8 mouse cellular contexts compared by ENCODE assay signal in the genomic region with DNA sequence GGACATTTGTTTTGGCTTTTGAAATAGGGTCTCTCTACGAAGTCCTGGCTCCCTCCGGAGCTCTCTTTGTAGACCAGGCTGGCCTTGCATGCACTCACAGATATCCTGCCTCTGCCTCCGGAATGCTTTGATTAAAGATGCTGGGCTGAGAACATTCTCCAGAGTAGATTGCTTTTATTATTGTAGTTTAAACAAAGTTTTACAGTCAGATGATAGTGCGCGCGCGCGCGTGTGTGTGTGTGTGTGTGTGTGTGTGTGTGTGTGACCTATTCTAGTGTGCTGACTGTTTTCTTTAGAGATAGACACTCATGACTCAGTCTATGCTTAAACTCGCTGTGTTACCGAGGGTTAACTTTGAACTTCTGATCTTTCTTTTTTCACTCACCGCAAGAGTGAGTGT. TPM values are rescaled to one million over a fixed set of nuclear protein-coding genes. Genes with fewer than 3 reads are reported as not detected.
DNase-seq lines count a peak whose midpoint lies in the region; ATAC-seq lines count a peak whose summit lies in the region.

No protein-coding gene starts in this region.

- H3K9me3 ChIP-seq in erythroblast, embryonic 14.5 days (ENCODE audit: control insufficient read depth, low read length) = no peaks in the 10 kb centered on the region
- peaks cover 2% of the 10 kb centered on the region; the same call in 1 of the 2 replicates for H3K9me3 ChIP-seq in forebrain, embryonic 16.5 days (ENCODE audit: control insufficient read depth, low read length)
- peaks cover 6% of the 10 kb centered on the region; the same call in 1 of the 2 replicates for H3K9me3 ChIP-seq in intestine, embryonic 14.5 days (ENCODE audit: control insufficient read depth, low read length)
- no peaks in the 10 kb centered on the region for H3K9me3 ChIP-seq in liver, embryonic 11.5 days (ENCODE audit: control insufficient read depth, low read length)

- peak overlapping the region; percentile 76 for H3K4me3 ChIP-seq in erythroblast, embryonic 14.5 days (replicated peaks)
- H3K4me3 ChIP-seq in forebrain, embryonic 16.5 days (replicated peaks; ENCODE audit: low read length) = peak overlapping the region; percentile 76
- H3K4me3 ChIP-seq in intestine, embryonic 14.5 days (ENCODE audit: low read depth, low read length) = peak overlapping the region; percentile 64
- peak overlapping the region; percentile 71; the same call in 1 of the 2 replicates for H3K4me3 ChIP-seq in liver, embryonic 11.5 days (ENCODE audit: low read depth, low read length)

- no peak overlapping the region for H3K27ac ChIP-seq in forebrain, embryonic 16.5 days (ENCODE audit: low read length)
- H3K27ac ChIP-seq in intestine, embryonic 14.5 days (ENCODE audit: low read depth) = 0 out of 2 replicates have a peak overlapping the region, but pooled peaks have one; percentile 16
- H3K27ac ChIP-seq in liver, embryonic 11.5 days (ENCODE audit: low read depth, low read length) = no peak overlapping the region

- H3K4me1 ChIP-seq in erythroblast, embryonic 14.5 days (ENCODE audit: control insufficient read depth) = peaks cover 5% of the 10 kb centered on the region
- peaks cover 3% of the 10 kb centered on the region; the same call in 1 of the 2 replicates for H3K4me1 ChIP-seq in forebrain, embryonic 16.5 days (replicated peaks; ENCODE audit: control insufficient read depth, insufficient read depth, low read length)
- H3K4me1 ChIP-seq in intestine, embryonic 14.5 days (replicated peaks; ENCODE audit: control insufficient read depth, insufficient read depth, low read length) = no peaks in the 10 kb centered on the region
- H3K4me1 ChIP-seq in liver, embryonic 11.5 days (replicated peaks; ENCODE audit: control insufficient read depth, insufficient read depth, low read length) = no peaks in the 10 kb centered on the region

- H3K4me2 ChIP-seq in forebrain, embryonic 16.5 days (ENCODE audit: low read length) = peak overlapping the region; percentile 46
- peak overlapping the region; percentile 57 for H3K4me2 ChIP-seq in intestine, embryonic 14.5 days (ENCODE audit: low read length)
- peak overlapping the region; percentile 75 for H3K4me2 ChIP-seq in liver, embryonic 11.5 days

- DNase-seq in adrenal gland, postnatal 14 days = peak; percentile 17
- peak; percentile 52 for DNase-seq in intestine, embryonic 14.5 days (ENCODE audit: low spot score)
- no peak for DNase-seq in liver, embryonic 11.5 days (ENCODE audit: low spot score)
- peak; percentile 30 for DNase-seq in neural tube, embryonic 10.5 days (ENCODE audit: extremely low spot score, low spot score)
- DNase-seq in adipocyte (ENCODE audit: low spot score) = no peak

- 0 out of 2 replicates have a peak overlapping the region, but pooled peaks have one; percentile 32 for H3K9ac ChIP-seq in forebrain, embryonic 16.5 days (replicated peaks; ENCODE audit: low read depth, low read length)
- peak overlapping the region; percentile 88; the same call in 1 of the 2 replicates for H3K9ac ChIP-seq in intestine, embryonic 14.5 days (ENCODE audit: low read length)
- 0 out of 2 replicates have a peak overlapping the region, but pooled peaks have one; percentile 8 for H3K9ac ChIP-seq in liver, embryonic 11.5 days (ENCODE audit: low read depth, low read length)

- no peak for ATAC-seq in erythroblast, adult 5-6 weeks (replicated peaks; ENCODE audit: low FRiP score, poor library complexity, severe bottlenecking)
- ATAC-seq in forebrain, embryonic 16.5 days = peak; percentile 27; the same call in 1 of the 2 replicates
- ATAC-seq in intestine, embryonic 14.5 days (replicated peaks; ENCODE audit: low FRiP score, low TSS enrichment, low read depth) = peak; percentile 51; the same call in 1 of the 2 replicates
- ATAC-seq in liver, embryonic 11.5 days (replicated peaks; ENCODE audit: low FRiP score) = 0 out of 2 replicates have a peak, but pooled peaks have one; percentile 24

- 86% methylated on average over 12 of the region's 12 CpGs for WGBS in forebrain, embryonic 16.5 days
- 76% methylated on average over 12 of the region's 12 CpGs for WGBS in intestine, embryonic 14.5 days
- WGBS in liver, embryonic 11.5 days = 80% methylated on average over 12 of the region's 12 CpGs

- no peaks in the 10 kb centered on the region for H3K36me3 ChIP-seq in erythroblast, embryonic 14.5 days (ENCODE audit: control insufficient read depth)
- H3K36me3 ChIP-seq in forebrain, embryonic 16.5 days (ENCODE audit: control insufficient read depth, insufficient read depth) = no peaks in the 10 kb centered on the region
- H3K36me3 ChIP-seq in intestine, embryonic 14.5 days (ENCODE audit: control insufficient read depth, insufficient read depth, low read length) = no peaks in the 10 kb centered on the region
- no peaks in the 10 kb centered on the region for H3K36me3 ChIP-seq in liver, embryonic 11.5 days (ENCODE audit: control insufficient read depth, insufficient read depth, low read length)

- no peaks in the 10 kb centered on the region for H3K27me3 ChIP-seq in erythroblast, embryonic 14.5 days (ENCODE audit: control insufficient read depth)
- H3K27me3 ChIP-seq in forebrain, embryonic 16.5 days (replicated peaks; ENCODE audit: control insufficient read depth, insufficient read depth, low read length) = no peaks in the 10 kb centered on the region
- no peaks in the 10 kb centered on the region for H3K27me3 ChIP-seq in intestine, embryonic 14.5 days (replicated peaks; ENCODE audit: control insufficient read depth, insufficient read depth, low read length)
- no peaks in the 10 kb centered on the region for H3K27me3 ChIP-seq in liver, embryonic 11.5 days (replicated peaks; ENCODE audit: control insufficient read depth, insufficient read depth, low read length)

RNA-seq across cellular contexts. Expression of a gene that starts 0.8 kb away (rescaled TPM):
- polyA plus RNA-seq in erythroblast, embryonic 14.5 days (2012) = not detected in 2 replicates
- total RNA-seq in erythroblast, adult 5-6 weeks (2015; ENCODE audit: low replicate concordance) = 0.42 and 0.58 TPM in 2 replicates
- 0.98 and 1.3 TPM in 2 replicates for total RNA-seq in erythroblast, adult 5-6 weeks (2017; ENCODE audit: low replicate concordance)
- 2.3 and 2.7 TPM in 2 replicates for total RNA-seq in adrenal gland, postnatal 14 days (2021)
- polyA plus RNA-seq in forebrain, embryonic 16.5 days (2015; fragmentation: Nextera tagmentation; extraction: Ambion mirVana) = 3.0 and 3.6 TPM in 2 replicates
- 2.8 and 3.0 TPM in 2 replicates for polyA plus RNA-seq in intestine, embryonic 14.5 days (2014; fragmentation: Nextera tagmentation; extraction: Ambion mirVana)
- 0.83 and 1.2 TPM in 2 replicates for polyA plus RNA-seq in liver, embryonic 11.5 days (2014; fragmentation: Nextera tagmentation; extraction: Ambion mirVana)

Comparison
In these comparisons a context has a peak if more than half of its experiments do, and no peak if none do; other contexts are left out.
1. DNase-seq: peak in adrenal gland, postnatal 14 days (single experiment), intestine, embryonic 14.5 days (single experiment) and neural tube, embryonic 10.5 days (single experiment); none in liver, embryonic 11.5 days (single experiment) and adipocyte (single experiment).
2. H3K9ac ChIP-seq: peak in every context shown above with its lines; median percentile 88 in intestine, embryonic 14.5 days; 32 in forebrain, embryonic 16.5 days; 8 in liver, embryonic 11.5 days.
3. Peak in every context shown above with its lines, with median percentiles within 50 percentile points of each other: H3K4me3 ChIP-seq and H3K4me2 ChIP-seq.